Mouse (Mus musculus) CH12.LX (cell line): Measurements from ENCODE around the gene Elavl3.

Experiments used
- BHLHE40 ChIP-seq: IDR thresholded peaks from 2 replicates; pipeline ENCODE4 v1.6.1; 2011; ENCODE audit warnings: mild to moderate bottlenecking, low read depth, low read length, improper control_type of control experiment
- CTCF ChIP-seq, 2 experiments: IDR thresholded peaks in 1 of 2; conservative IDR thresholded peaks in 1 of 2; 2 replicates each; pipeline ENCODE4 v1.5.1; 2011 to 2012; ENCODE audit warnings: low read depth in 2 of 2, low read length in 2 of 2, improper control_type of control experiment in 1 of 2, inconsistent platforms in 1 of 2, mild to moderate bottlenecking in 1 of 2, moderate library complexity in 1 of 2
- MYC ChIP-seq: IDR thresholded peaks from 2 replicates; pipeline ENCODE4 v1.6.1; 2011; ENCODE audit warnings: low read depth, mild to moderate bottlenecking, improper control_type of control experiment, low read length
- NELFE ChIP-seq: IDR thresholded peaks from 2 replicates; pipeline ENCODE4 v1.6.1; 2011; ENCODE audit warnings: low read depth, low read length, improper control_type of control experiment
- PAX5 ChIP-seq: IDR thresholded peaks from 2 replicates; pipeline ENCODE4 v1.6.1; 2012; ENCODE audit warnings: low read length, inconsistent platforms, mixed read lengths
- TCF12 ChIP-seq: IDR thresholded peaks from 2 replicates; pipeline ENCODE4 v1.6.1; 2014; ENCODE audit warnings: low read depth, mild to moderate bottlenecking, inconsistent platforms, low read length, improper control_type of control experiment

- TF ChIP-seq PAX5 (no peak), CTCF (conservative IDR thresholded peaks at IDR 0.05 in 1 of 2, IDR thresholded peaks at IDR 0.05 in 1 of 2; ENCODE audit: low read depth in 2 of 2, low read length in 2 of 2) (no peak), TCF12 (no peak), BHLHE40 (no peak), MYC (no peak), NELFE (no peak)
Measured at GRCm38 (mm10) chr9:22000296-22000695, 51.5 kb downstream of the Elavl3 start.
